Mouse (Mus musculus): Measurements from ENCODE around the gene Mgat5.

Gene Mgat5

DNA sequence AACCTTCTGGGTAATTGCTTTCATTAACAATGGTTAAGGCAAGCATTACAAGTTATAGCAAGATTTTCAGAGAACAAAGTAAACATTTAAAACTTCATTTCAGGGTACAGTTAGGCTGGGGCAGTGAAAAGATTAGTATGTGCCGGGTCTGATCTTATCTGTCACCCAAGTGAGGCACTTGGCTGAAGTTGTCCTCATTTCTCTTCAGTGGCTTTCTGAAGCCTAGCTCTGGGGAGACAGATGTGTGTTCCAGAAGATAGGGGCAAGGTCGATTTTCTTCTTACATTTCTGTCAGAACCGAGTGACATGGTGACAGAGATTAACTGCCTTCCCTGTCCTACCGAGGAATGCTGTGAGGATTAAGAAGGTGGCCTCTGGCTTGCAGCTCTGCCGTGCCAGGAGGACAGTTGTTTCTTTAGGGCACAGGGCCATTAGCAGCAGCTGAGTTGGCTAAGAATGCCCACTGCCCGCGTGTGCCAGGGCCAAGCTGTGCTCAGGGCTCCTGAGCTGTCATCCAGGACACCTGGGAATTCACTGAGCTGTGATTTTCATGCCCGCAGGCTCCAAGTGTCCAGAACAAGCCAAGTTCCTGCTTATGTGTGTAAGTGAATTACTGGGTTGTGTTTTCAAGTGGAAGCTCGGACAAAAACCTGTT, 134.1 kb downstream of the Mgat5 start:
- DNase-seq (ENCODE audit: low spot score in 2 of 2): no peak

DNA sequence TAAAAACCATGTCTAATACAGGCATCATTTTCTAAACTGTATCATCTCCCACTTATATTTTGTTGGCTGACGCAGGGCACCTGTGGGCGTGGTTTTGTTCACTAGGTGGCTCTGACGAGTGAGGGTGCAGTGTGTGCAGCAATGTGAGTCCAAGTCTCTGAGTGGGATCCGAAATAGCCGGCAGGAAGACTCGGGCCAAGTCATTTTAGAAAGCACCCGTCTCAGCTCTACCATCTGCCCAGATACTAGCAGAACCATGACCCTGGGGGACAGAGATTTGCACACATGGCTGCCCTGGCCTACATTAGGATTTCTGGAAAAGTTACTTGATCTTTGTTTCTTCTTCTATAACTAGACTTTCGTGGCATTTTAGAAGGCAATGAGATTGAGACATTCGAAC, 135.5 kb downstream of the Mgat5 start:
- no peak for DNase-seq (ENCODE audit: low spot score in 2 of 2)

DNA sequence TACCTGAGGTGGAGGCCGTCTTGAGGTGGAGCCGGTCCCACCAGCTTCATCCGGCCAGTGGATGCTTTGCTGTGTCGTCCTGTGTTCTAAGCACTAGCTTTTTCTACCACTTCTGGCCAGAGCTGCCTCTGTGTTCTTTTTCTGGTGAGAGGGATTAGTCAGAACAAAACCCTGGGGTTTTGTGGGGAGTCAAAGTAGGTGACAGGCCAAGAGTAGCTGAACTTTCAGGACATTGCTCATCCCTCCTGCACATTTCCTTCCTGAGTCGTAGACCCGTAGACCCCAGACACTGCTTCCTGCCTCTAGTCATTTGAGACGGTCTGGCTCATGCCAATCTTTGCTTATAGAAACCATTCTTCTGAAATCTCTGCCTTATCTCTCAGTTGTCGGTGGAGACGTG, 140.1 kb downstream of the Mgat5 start:
- DNase-seq (ENCODE audit: low spot score in 2 of 2): no peak

DNA sequence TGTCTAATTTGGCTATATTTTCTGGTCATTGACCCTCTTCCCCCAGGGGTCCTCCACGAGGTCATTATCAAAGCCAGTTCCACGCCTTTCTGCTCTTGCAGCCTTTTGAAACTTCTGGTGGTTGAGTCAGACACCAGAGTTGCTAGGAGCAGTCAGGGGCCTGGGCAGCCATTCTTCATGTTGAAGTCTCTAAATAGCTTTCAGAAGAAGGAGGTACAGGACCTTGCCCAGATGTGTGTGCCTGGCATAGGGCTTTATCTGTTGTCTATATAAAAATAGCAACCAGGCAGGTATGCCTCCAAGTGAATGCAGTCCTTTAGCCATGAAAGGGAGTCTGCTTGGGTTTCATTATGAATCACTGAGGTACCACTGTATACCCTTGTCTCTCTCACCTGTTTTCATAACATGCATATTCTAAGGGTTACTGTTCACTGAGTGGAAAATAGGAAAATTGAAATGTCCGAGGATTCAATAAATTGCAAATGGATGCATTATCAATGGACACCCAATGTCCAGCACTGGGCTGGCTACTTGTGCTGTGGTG, 141.9 kb downstream of the Mgat5 start:
- DNase-seq (ENCODE audit: low spot score in 2 of 2): no peak

DNA sequence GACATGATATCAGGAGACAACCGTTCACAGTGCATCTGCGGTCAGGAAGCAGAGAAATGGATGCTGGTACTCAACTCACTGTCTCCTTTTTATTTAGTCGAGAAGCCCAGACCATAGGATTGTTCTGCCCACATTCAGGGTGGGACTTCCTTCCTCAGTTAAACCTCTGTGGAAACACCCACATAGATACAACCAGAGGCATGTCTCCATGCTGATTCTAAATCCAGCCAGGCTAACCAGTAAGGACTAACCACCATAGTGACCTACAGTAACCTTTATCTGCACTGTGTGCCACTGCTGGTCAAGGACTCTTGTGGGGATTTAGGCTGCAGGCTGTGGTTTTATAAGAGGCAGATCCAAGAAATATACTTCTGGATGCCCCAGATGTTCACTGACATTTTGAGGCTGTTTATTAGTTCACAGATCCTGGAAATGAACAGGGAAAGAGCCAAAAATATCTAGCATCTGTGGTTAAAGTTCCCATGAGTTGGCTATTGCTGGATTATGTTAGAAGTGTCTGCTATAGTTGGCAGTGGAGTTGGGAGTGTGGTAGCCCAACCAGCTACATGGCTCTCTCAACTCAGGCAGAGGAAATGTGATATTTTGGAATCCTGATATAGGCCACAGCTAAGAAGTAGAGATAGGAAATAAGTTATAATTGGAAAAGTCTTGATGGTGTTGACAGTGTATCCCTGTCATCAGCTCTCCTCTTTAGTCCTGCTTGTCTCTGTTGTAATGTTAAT, 143.2 kb downstream of the Mgat5 start:
- no peak for DNase-seq (ENCODE audit: low spot score in 2 of 2)

DNA sequence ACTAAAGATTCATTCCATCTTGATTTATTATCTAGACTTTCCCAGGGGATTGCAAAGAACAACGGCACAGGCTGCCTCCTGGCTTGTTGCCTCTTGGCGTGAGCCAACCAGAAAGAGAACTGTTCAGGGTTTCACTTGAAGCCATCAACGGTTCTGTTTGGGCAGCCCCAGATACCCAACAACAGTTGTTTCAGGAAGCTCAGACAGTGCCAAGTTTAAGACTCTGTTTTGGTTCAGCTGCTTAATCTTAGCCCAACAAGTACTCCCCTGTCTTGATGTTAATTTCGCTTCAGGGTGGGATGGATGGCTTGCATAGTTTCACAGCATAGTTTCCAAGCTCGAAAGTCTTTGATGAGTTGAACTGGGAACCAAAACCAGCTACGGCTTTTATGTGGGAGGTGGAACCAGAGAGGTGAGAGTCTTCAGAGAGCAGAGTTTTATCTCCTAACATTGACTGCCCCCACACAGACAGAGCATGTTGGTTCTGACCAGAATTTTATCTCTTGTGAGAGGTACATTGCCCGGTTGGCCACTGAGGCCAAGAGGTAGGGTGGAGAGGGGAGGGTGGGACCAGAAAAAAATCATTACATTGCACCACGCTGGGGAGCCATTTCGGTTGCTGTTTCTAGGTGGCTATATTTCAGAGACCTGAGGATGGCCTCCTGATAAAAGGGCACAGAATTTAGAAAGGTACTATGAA, 144.0 kb downstream of the Mgat5 start:
- DNase-seq (ENCODE audit: low spot score in 2 of 2): no peak

DNA sequence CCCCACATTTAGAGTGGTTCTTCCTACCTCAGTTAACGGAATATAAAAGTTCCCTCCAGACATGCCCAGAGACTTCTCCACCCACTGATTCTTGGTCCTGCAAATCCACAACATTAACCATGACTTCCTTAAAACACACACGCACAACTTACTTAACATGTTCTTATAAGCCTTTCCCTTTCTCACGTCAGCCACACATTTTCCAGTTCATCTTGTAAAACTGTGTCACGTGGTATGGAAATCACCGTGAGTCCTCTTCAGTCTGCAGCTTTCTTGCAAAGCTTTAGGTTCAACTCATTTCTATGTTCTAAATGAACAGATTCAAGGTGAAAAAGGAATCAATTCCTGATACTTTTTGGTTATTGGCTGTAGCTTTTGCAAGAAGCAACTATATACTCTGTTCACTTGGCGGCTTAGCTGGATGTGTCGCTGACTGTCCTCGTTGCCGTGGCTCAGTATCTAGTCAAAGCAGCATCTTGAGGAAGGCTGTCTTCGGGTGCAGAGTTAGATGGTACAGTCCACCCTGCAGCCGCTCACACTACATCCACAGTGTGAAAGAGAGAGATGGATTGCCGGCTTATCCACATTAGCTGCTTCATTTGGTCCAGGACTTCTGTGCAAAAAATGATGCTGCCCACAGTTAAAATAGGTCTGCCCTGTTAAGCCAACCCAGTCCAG, 146.7 kb downstream of the Mgat5 start:
- DNase-seq (ENCODE audit: low spot score in 2 of 2): no peak

DNA sequence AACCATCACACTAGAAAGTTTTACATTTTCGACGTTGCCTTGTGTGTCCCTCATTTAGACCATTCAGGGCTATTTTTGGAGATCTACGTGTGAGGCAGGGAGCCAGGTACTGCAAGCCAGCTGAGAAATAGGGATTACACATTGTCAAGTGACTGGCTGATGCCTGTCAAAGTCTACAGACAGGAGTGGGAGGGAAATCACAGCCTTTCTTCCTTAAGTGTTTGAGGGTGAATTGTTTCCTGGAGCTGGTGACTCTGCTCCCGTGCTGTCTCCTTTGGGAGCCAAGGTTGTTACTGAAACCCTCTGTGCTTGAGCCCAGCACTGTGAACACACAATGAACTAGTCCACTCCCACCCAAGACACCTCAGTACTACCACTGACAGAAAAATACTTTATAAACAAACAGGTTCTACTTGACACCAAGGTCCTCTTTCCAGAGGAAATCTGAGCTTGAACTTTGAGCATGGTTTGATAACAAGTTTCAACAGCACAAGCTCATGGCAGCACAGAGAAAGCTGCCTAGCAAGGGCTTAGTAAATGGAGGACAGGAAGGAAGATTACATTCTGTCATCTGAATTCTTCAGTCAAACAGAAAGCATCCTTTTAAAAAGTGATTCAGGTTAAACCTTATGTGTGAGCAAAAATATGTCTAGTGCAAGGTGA, 147.4 kb downstream of the Mgat5 start:
- DNase-seq (ENCODE audit: low spot score in 2 of 2): no peak

DNA sequence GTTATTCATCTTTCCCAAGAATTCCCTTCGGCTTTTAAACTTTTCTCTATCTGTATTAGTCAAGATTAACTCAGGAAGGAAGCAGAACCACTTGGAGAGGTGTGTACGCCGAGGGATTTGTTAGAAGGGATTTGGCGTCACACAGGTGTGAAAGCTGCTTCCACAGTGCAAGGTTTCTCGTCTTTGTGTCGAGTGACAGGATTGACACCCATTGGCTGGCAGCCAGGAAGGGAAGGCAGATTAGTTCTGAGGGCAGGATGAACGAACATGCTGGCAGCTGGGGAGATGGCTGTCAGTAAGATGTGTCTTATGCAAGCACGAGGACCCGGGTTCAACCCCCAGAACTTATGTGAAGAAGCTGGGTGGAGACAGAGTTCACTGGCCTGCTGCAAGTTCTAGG, 148.6 kb downstream of the Mgat5 start:
- DNase-seq (ENCODE audit: low spot score in 2 of 2): no peak

DNA sequence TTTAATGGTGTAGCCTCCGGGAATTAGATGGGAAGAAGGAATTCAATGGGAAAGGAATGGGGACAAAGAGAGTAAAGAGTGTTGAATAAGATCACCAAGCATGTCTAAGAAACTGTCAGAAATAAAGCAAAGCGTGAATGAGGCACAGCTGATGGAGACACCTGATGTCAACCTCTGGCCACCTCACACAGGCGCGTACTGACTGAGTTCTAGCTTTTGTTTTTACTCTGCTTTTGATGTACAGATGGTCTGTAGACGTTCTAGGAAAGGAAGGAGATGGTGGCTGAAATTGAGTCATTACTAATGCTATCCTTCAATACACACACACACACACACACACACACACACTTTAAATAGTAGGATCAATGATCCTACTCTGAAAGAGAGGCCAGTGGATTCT, 149.3 kb downstream of the Mgat5 start:
- no peak for DNase-seq (ENCODE audit: low spot score in 2 of 2)

DNA sequence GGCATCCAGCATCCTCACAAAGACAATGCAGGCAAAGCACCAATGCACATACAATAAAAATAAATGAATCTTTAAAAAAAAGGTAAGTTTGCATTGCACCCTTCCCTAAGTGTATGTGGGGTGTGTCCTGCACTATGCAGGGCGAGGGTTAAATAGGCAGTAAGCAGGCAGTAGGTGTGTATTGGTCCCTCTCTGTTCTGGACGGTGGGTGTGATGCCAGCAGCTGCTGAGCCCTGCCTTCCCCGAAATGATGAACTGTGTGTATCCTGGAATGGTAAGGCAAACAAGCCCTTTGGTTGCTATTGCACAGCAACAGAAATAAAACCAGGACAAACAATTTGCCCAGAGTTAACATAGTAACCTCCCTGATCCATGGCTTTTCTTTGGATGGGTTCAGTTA, 150.2 kb downstream of the Mgat5 start:
- DNase-seq (ENCODE audit: low spot score in 2 of 2): no peak

DNA sequence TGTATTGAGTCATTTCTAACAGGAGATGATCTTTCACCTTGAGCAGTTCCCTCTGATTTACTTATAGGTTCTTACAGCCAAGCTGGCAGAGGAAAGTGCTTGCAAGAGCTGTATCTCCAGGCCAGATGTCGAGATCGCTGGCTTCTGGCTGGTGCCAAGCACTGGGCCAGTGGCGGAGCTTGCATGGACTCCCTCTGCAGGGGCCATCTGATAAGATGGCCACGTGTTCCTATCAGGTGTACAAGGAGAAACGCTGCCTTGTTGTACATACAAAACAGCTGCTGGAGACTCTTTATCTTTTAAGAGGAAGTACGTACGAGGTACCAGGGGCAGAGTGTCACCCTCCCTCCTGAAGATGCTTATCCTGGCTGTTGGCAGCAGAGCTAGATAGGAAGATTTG, 158.8 kb downstream of the Mgat5 start:
- DNase-seq (ENCODE audit: low spot score in 2 of 2): no peak

DNA sequence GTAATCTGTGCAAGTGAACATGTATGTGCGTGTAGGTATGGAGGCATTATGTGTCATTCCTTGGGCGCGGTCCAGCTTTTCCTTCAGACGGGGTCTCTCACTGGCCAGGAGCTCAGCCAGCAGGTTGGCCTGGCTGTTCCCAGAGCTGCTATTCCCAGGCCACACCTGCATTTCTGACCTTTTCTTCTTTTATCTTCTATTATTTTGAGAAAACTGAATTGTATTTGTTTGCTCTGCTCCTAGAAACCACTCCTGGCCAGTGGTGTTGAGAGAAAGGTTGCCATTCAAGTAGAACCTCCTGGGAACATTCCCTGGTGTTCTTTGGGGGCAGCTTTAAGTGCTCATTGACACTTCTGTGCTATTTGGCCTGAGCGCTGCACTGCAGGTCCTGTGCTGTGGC, 160.9 kb downstream of the Mgat5 start:
- DNase-seq (ENCODE audit: low spot score in 2 of 2): no peak

DNA sequence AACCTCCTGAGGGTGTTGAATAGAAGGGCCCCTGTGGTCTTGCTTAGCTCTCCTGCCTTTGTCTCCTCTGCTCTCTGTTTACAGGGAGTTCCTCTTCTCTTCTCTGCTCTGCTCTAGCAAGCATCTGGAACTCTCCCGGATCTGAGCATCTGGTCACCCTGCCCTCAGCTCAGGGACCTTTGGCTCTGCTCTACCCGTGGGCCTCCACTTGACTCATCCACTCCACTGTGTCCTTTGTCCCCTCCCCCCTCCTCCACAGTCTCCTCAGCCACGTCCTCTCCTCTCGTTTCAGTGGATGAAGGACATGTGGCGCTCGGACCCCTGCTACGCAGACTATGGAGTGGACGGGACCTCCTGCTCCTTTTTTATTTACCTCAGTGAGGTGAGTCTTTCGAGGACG, 161.3 kb downstream of the Mgat5 start:
- DNase-seq (ENCODE audit: low spot score in 2 of 2): no peak

DNA sequence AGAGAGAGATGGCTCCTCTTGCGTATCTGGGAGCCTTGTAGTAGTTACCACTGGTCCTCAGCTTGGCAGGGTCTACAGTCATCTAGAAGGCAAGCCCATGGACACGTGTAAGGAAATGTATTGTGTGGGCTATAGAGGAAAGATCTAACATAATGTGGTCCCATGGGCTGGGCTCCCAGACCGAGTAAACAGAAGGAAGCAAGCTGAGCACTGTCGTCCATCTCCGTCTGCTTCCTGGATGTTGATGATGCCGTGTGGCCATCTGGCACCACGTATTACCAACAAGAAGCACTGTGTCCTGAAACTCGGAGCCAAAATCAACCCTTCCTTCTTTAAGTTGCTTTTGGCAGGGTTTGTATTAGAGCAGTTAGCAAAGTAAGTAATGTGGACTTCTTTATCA, 163.7 kb downstream of the Mgat5 start:
- DNase-seq (ENCODE audit: low spot score in 2 of 2): no peak

DNA sequence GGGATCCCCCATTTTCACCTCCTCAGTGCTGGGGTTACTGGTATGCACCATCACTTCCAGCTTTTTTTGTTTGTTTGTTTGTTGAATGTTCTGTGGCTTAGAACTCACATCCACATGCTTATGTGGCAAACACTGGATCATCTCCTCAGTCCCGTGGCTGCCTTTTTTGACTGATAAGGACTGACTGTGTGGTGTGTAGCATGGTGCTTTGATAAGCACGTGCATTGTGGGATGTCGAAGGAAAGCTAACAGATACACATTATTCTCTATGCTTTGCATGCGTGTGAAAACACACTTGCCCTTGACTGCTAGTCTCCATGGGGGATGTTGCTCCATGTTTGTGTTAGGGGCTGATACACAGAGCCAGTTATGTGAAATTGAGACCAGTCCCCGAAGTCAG, 164.7 kb downstream of the Mgat5 start:
- no peak for DNase-seq (ENCODE audit: low spot score in 2 of 2)

DNA sequence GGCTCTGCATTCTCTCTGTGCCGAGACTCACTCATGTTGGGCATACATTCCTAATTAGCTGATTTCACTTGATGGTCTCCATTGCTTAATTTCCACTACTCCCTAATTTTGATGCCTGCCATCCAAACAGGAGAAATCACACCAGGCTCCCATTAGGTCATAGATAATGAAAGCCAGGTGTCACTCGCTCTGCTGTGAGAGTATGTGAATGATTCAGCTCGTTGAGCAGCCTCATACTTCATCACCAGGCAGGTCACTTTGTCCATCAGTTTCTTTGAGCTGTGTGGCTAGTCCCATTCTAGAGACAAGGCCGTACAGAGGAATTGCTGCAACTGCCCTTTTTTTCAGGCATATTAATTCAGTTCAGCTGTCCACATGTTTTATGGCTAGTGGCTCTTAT, 167.3 kb downstream of the Mgat5 start:
- DNase-seq (ENCODE audit: low spot score in 2 of 2): no peak

DNA sequence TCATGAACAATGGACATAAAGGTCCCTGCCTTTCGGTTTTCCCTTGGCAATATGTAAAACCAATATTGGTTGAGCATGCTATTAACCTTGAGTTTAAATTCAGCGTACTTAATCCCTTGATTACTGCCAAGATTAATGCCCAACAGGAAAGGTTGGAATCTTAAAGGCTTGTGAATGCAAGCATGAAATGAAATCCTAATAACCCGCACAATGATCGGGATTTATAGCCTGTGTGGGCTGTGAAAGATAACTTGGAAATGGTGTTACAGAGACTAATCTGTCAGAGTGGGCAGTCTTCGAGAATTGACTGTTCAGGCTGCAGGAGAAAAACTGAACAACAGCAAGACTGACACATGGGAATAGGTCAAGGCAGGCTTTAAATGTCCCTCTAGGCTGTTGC, 168.7 kb downstream of the Mgat5 start:
- DNase-seq (ENCODE audit: low spot score in 2 of 2): no peak

DNA sequence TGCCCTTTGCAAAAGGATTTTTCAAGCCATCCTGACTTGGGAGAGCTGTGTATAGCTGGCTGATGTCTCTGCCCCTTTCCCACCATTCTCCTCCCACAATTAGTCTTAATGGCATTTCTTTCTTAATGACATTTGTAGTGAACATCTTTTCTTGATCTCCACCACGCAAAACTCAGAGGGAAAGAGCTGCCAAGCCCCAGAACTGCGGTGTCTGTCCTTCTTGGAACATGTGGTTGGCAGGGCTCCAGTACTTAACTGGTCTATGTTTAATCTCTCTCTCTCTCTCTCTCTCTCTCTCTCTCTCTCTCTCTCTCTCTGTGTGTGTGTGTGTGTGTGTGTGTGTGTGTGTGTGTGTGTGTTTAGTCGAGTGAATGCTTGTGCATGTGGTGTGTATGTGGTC, 169.3 kb downstream of the Mgat5 start:
- no peak for DNase-seq (ENCODE audit: low spot score in 2 of 2)

DNA sequence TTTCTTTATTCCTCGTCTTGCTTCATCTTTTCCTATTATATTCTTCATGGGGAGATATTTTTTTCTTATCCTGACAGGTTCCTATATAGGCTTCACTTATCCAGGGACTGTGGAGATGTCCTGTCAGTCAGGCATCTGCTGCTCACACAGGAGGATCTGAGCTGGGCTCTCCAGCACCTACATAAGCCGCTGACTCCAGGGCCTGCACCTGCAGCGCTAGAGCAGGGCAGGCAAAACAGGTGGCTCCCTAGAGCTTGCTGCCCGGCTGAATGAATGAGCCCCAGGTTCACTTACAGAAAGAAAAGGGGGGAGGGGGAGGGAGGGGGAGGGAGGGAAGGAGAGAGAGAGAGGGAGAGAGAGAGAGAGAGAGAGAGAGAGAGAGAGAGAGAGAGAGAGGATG, 175.3 kb downstream of the Mgat5 start:
- DNase-seq (ENCODE audit: low spot score in 2 of 2): no peak

DNA sequence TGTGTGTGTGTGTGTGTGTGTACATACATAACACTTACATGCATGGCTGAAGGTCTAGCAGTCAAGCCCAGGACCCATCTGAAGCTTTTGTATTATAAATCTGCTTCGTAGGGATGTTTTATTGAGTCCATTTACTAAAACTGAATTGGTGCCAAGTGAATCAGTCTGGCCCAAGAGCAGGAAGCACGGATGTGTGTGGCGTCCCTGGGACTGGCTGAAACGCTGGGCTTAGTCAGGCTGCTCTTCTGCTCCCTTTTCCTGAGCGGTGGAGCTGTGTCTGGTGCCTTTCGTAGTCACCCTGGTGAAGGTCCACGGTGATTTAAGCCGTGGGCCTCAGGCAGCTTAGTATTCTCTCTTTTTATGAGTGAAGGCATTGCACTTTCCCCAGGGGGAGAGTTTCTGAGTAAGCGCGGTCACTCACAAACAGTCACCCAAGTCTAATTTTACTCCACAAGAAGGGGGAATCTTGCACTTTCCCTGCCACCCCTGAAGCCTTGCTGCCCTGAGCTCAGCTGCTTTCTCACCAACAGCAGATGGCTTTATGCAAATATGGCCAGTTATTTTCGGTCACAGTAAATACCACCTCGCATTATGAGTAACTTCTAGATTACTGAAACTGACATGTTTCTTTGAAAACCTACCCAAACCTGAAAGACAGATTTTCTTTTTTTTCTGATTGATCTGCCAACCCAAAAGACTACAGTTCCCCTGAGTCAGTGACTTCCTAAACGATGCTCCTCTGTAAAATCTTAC, 176.1 kb downstream of the Mgat5 start:
- no peak for DNase-seq (ENCODE audit: low spot score in 2 of 2)
